Comparison of ENCODE assay signal across 23 mouse cellular contexts in genomic region chr10:120696481-120696880, GRCm38 (mm10).
DNase-seq lines count a peak whose midpoint lies in the region; ATAC-seq and TF ChIP-seq lines count a peak whose summit lies in the region.
"Had no signal": no experiment of that assay in that cellular context is flagged by ENCODE, and none has a peak within 500 bp of the region (broad histone marks: within the 10 kb centered on the region; RNA-seq: fewer than 3 reads in every experiment).

No protein-coding gene starts in this region.

- no peak overlapping the region for H3K4me2 ChIP-seq in intestine, embryonic 14.5 days (ENCODE audit: low read length)
- H3K4me2 ChIP-seq in intestine, postnatal 0 days (replicated peaks; ENCODE audit: low read depth), result no peak overlapping the region
- H3K4me2 ChIP-seq in lung, postnatal 0 days (replicated peaks; ENCODE audit: low read depth, low read length), result no peak overlapping the region
- H3K4me2 ChIP-seq: midbrain, embryonic 13.5 days had no signal

- TF ChIP-seq POLR2A in embryonic fibroblast, embryonic 13.5 days (IDR thresholded peaks at IDR 0.05; ENCODE audit: low read depth, low read length), result no peak

- no peaks in the 10 kb centered on the region for H3K9me3 ChIP-seq in intestine, embryonic 14.5 days (ENCODE audit: control insufficient read depth, low read length)
- H3K9me3 ChIP-seq in intestine, postnatal 0 days (ENCODE audit: control insufficient read depth), result no peaks in the 10 kb centered on the region
- no peaks in the 10 kb centered on the region for H3K9me3 ChIP-seq in lung, postnatal 0 days (ENCODE audit: low read length)
- H3K9me3 ChIP-seq: embryonic facial prominence, embryonic 13.5 days; forebrain, embryonic 13.5 days; kidney, embryonic 15.5 days; lung, embryonic 15.5 days; midbrain, embryonic 13.5 days; neural tube, embryonic 13.5 days had no signal

- H3K9ac ChIP-seq in intestine, embryonic 14.5 days (ENCODE audit: low read length), result no peak overlapping the region
- H3K9ac ChIP-seq in intestine, postnatal 0 days (ENCODE audit: low read depth, low read length), result no peak overlapping the region
- H3K9ac ChIP-seq in lung, postnatal 0 days (replicated peaks; ENCODE audit: low read depth), result no peak overlapping the region
- H3K9ac ChIP-seq: embryonic facial prominence, embryonic 13.5 days; forebrain, embryonic 13.5 days; kidney, embryonic 15.5 days; lung, embryonic 15.5 days; midbrain, embryonic 13.5 days; neural tube, embryonic 13.5 days had no signal

- H3K4me3 ChIP-seq in intestine, embryonic 14.5 days (ENCODE audit: low read depth, low read length), result no peak overlapping the region
- no peak overlapping the region for H3K4me3 ChIP-seq in intestine, postnatal 0 days (ENCODE audit: low read depth, low read length)
- H3K4me3 ChIP-seq in embryonic fibroblast, embryonic 13.5 days (ENCODE audit: insufficient read depth, low read length), result no peak overlapping the region
- no peak overlapping the region for H3K4me3 ChIP-seq in lung, postnatal 0 days (ENCODE audit: low read depth, low read length)
- H3K4me3 ChIP-seq: forebrain, embryonic 13.5 days; kidney, embryonic 15.5 days; lung, embryonic 15.5 days; midbrain, embryonic 13.5 days; neural tube, embryonic 13.5 days had no signal

- peaks cover 53% of the 10 kb centered on the region for H3K4me1 ChIP-seq in intestine, embryonic 14.5 days (replicated peaks; ENCODE audit: control insufficient read depth, insufficient read depth, low read length)
- no peaks in the 10 kb centered on the region for H3K4me1 ChIP-seq in intestine, postnatal 0 days (replicated peaks; ENCODE audit: control insufficient read depth, insufficient read depth, low read length)
- H3K4me1 ChIP-seq in embryonic fibroblast, embryonic 13.5 days (ENCODE audit: control insufficient read depth, insufficient read depth, low read length), result peaks cover 29% of the 10 kb centered on the region
- H3K4me1 ChIP-seq in lung, postnatal 0 days (ENCODE audit: insufficient read depth, low read depth, low read length), result peaks cover 3% of the 10 kb centered on the region; the same call in 1 of the 2 replicates

- WGBS in intestine, embryonic 14.5 days, result 47% methylated on average over 2 of the region's 2 CpGs
- WGBS in intestine, postnatal 0 days, result 75% methylated on average over 2 of the region's 2 CpGs
- 76% methylated on average over 2 of the region's 2 CpGs for WGBS in lung, postnatal 0 days

- no peak for ATAC-seq in intestine, embryonic 14.5 days (replicated peaks; ENCODE audit: low FRiP score, low TSS enrichment, low read depth)
- ATAC-seq in intestine, postnatal 0 days, result no peak
- ATAC-seq in lung, postnatal 0 days, result no peak
- ATAC-seq: forebrain, embryonic 13.5 days; hindbrain, embryonic 16.5 days; midbrain, embryonic 13.5 days had no signal

- TF ChIP-seq CTCF in intestine, postnatal 0 days (IDR thresholded peaks at IDR 0.05; ENCODE audit: low read depth), result no peak
- no peak for TF ChIP-seq CTCF in embryonic fibroblast, embryonic 13.5 days (IDR thresholded peaks at IDR 0.05; ENCODE audit: borderline replicate concordance, insufficient read depth, low read length)
- TF ChIP-seq CTCF in lung, postnatal 0 days (IDR thresholded peaks at IDR 0.05), result no peak

- H3K27me3 ChIP-seq in intestine, embryonic 14.5 days (replicated peaks; ENCODE audit: control insufficient read depth, insufficient read depth, low read length), result no peaks in the 10 kb centered on the region
- H3K27me3 ChIP-seq in intestine, postnatal 0 days (replicated peaks; ENCODE audit: control insufficient read depth, insufficient read depth, low read length), result no peaks in the 10 kb centered on the region
- H3K27me3 ChIP-seq in lung, postnatal 0 days (replicated peaks; ENCODE audit: insufficient read depth, low read length), result no peaks in the 10 kb centered on the region
- H3K27me3 ChIP-seq: embryonic facial prominence, embryonic 13.5 days; kidney, embryonic 15.5 days had no signal

- H3K27ac ChIP-seq in intestine, embryonic 14.5 days (ENCODE audit: low read depth), result 0 out of 2 replicates have a peak overlapping the region, but pooled peaks have one; percentile 57
- H3K27ac ChIP-seq in intestine, postnatal 0 days (ENCODE audit: low read depth, low read length), result no peak overlapping the region
- peak overlapping the region; percentile 10; the same call in 1 of the 2 replicates for H3K27ac ChIP-seq in embryonic fibroblast, embryonic 13.5 days (ENCODE audit: insufficient read depth, low read length)
- H3K27ac ChIP-seq in lung, postnatal 0 days (ENCODE audit: low read length), result no peak overlapping the region
- H3K27ac ChIP-seq: forebrain, embryonic 13.5 days; kidney, embryonic 15.5 days; lung, embryonic 15.5 days; midbrain, embryonic 13.5 days; neural tube, embryonic 13.5 days had no signal

- H3K36me3 ChIP-seq in intestine, embryonic 14.5 days (ENCODE audit: control insufficient read depth, insufficient read depth, low read length), result no peaks in the 10 kb centered on the region
- H3K36me3 ChIP-seq in intestine, postnatal 0 days (ENCODE audit: control insufficient read depth, insufficient read depth), result no peaks in the 10 kb centered on the region
- no peaks in the 10 kb centered on the region for H3K36me3 ChIP-seq in lung, postnatal 0 days (ENCODE audit: insufficient read depth, low read length)
- H3K36me3 ChIP-seq: embryonic facial prominence, embryonic 13.5 days; kidney, embryonic 15.5 days; lung, embryonic 15.5 days; midbrain, embryonic 13.5 days; neural tube, embryonic 13.5 days had no signal

- no peak for TF ChIP-seq EP300 in lung, postnatal 0 days (IDR thresholded peaks at IDR 0.05)

- peak; percentile 69 for DNase-seq in heart, adult 11 months
- DNase-seq in heart, adult 9 months (ENCODE audit: low spot score in 2 of 2), result no peak
- no peak for DNase-seq in intestine, embryonic 14.5 days (ENCODE audit: low spot score)
- DNase-seq in thymus, postnatal 0 days (ENCODE audit: low spot score), result no peak
- no peak for DNase-seq in lung, postnatal 0 days (ENCODE audit: low spot score)
- DNase-seq: adrenal gland, postnatal 14 days; cerebellum, adult 11-12 months; cerebellum, adult 9-11 months; embryo, embryonic 11 days; gastrocnemius, postnatal 10 days; kidney, adult 11 months; kidney, postnatal 25 days; lung, postnatal 36 days; right cerebral cortex, postnatal 4 days had no signal

Comparison
In these comparisons a context has a peak if more than half of its experiments do, and no peak if none do; other contexts are left out.
1. H3K27ac ChIP-seq: peak in intestine, embryonic 14.5 days (single experiment) and embryonic fibroblast, embryonic 13.5 days (single experiment); none in intestine, postnatal 0 days (single experiment) and lung, postnatal 0 days (single experiment).